17 mouse cellular contexts compared by ENCODE assay signal in genomic region chr2:124470346-124471042, GRCm38 (mm10).
DNase-seq lines count a peak whose midpoint lies in the region; ATAC-seq and TF ChIP-seq lines count a peak whose summit lies in the region.
"Had no signal": no experiment of that assay in that cellular context is flagged by ENCODE, and none has a peak within 500 bp of the region (broad histone marks: within the 10 kb centered on the region; RNA-seq: fewer than 3 reads in every experiment).

No protein-coding gene starts in this region.

- H3K4me3 ChIP-seq in heart, adult 2 months = no peak overlapping the region
- H3K4me3 ChIP-seq in hindbrain, embryonic 15.5 days = no peak overlapping the region
- H3K4me3 ChIP-seq: embryonic facial prominence, embryonic 13.5 days; limb, embryonic 10.5 days; liver, embryonic 12.5 days; lung, embryonic 15.5 days; megakaryocyte, embryonic 14.5 days had no signal

- H3K9me3 ChIP-seq in hindbrain, embryonic 15.5 days = no peaks in the 10 kb centered on the region
- H3K9me3 ChIP-seq: embryonic facial prominence, embryonic 13.5 days; limb, embryonic 10.5 days; liver, embryonic 12.5 days; lung, embryonic 15.5 days had no signal

- ATAC-seq in hindbrain, embryonic 15.5 days (ENCODE audit: low FRiP score, low read depth) = peak; percentile 54; the same call in 1 of the 2 replicates
- ATAC-seq: liver, embryonic 12.5 days had no signal

- intact Hi-C loops in heart, adult 2 months (cut with DNase I) = no loop called here

- peaks cover 3% of the 10 kb centered on the region for H3K4me1 ChIP-seq in heart, adult 2 months (ENCODE audit: control insufficient read depth, insufficient read depth, low read length)
- peaks cover 32% of the 10 kb centered on the region for H3K4me1 ChIP-seq in hindbrain, embryonic 15.5 days (replicated peaks)
- H3K4me1 ChIP-seq: liver, embryonic 12.5 days; megakaryocyte, embryonic 14.5 days had no signal

- H3K27ac ChIP-seq in heart, adult 2 months = no peak overlapping the region
- peak overlapping the region; percentile 36; the same call in 1 of the 2 replicates for H3K27ac ChIP-seq in hindbrain, embryonic 15.5 days (replicated peaks)
- H3K27ac ChIP-seq: embryonic facial prominence, embryonic 13.5 days; limb, embryonic 10.5 days; liver, embryonic 12.5 days; lung, embryonic 15.5 days had no signal

- 72% methylated on average over 10 of the region's 10 CpGs for WGBS in heart, adult 2 months
- WGBS in hindbrain, embryonic 15.5 days = 56% methylated on average over 10 of the region's 10 CpGs

- TF ChIP-seq CTCF in heart, adult 2 months (IDR thresholded peaks at IDR 0.05) = no peak

- H3K27me3 ChIP-seq in heart, adult 2 months (ENCODE audit: control insufficient read depth, insufficient read depth, low read length) = no peaks in the 10 kb centered on the region
- no peaks in the 10 kb centered on the region for H3K27me3 ChIP-seq in hindbrain, embryonic 15.5 days
- H3K27me3 ChIP-seq: embryonic facial prominence, embryonic 13.5 days; liver, embryonic 12.5 days; lung, embryonic 15.5 days had no signal

- TF ChIP-seq EP300 in heart, adult 2 months (IDR thresholded peaks at IDR 0.05; ENCODE audit: insufficient read depth, low read depth, low read length) = no peak

- peak; percentile 65 for DNase-seq in heart, adult 11 months
- no peak for DNase-seq in heart, adult 2 months
- DNase-seq in retina, postnatal 1 day = peak; percentile 12
- DNase-seq in retina, embryonic 14.5 days (ENCODE audit: low spot score) = no peak
- no peak for DNase-seq in urinary bladder, postnatal 36 days (ENCODE audit: low spot score in 2 of 2)
- DNase-seq in layer of hippocampus, adult 9-10 months (ENCODE audit: low spot score) = no peak
- DNase-seq: cerebellum, adult 18-20 months; heart, postnatal 10 days; kidney, adult 11 months; kidney, postnatal 14 days; layer of hippocampus, postnatal 36 days had no signal

- H3K79me2 ChIP-seq in heart, adult 2 months (replicated peaks; ENCODE audit: control insufficient read depth, insufficient read depth, low read length) = no peaks in the 10 kb centered on the region

- no peak overlapping the region for H3K4me2 ChIP-seq in hindbrain, embryonic 15.5 days
- H3K4me2 ChIP-seq: embryonic facial prominence, embryonic 13.5 days; liver, embryonic 12.5 days; lung, embryonic 15.5 days had no signal

- H3K9ac ChIP-seq in heart, adult 2 months (ENCODE audit: low read depth, low read length) = no peak overlapping the region
- no peak overlapping the region for H3K9ac ChIP-seq in hindbrain, embryonic 15.5 days
- H3K9ac ChIP-seq: embryonic facial prominence, embryonic 13.5 days; liver, embryonic 12.5 days; lung, embryonic 15.5 days had no signal

- TF ChIP-seq POLR2A in heart, adult 2 months (IDR thresholded peaks at IDR 0.05; ENCODE audit: insufficient read depth, low read depth, low read length) = no peak

- peaks cover 2% of the 10 kb centered on the region; the same call in 1 of the 2 replicates for H3K36me3 ChIP-seq in heart, adult 2 months (ENCODE audit: control insufficient read depth, insufficient read depth, low read length)
- H3K36me3 ChIP-seq in hindbrain, embryonic 15.5 days = no peaks in the 10 kb centered on the region
- H3K36me3 ChIP-seq: embryonic facial prominence, embryonic 13.5 days; limb, embryonic 10.5 days; liver, embryonic 12.5 days; lung, embryonic 15.5 days had no signal

Comparison
In these comparisons a context has a peak if more than half of its experiments do, and no peak if none do; other contexts are left out.
1. DNase-seq: peak in heart, adult 11 months (single experiment) and retina, postnatal 1 day (single experiment); none in heart, adult 2 months (0 of 2), retina, embryonic 14.5 days (single experiment), urinary bladder, postnatal 36 days (0 of 2) and layer of hippocampus, adult 9-10 months (single experiment).